11 mouse cellular contexts compared by ENCODE assay signal in genomic region chr6:30477210-30477714, GRCm38 (mm10). TPM values are rescaled to one million over a fixed set of nuclear protein-coding genes. Genes with fewer than 3 reads are reported as not detected.
DNase-seq lines count a peak whose midpoint lies in the region; ATAC-seq lines count a peak whose summit lies in the region.
"Had no signal": no experiment of that assay in that cellular context is flagged by ENCODE, and none has a peak within 500 bp of the region (broad histone marks: within the 10 kb centered on the region; RNA-seq: fewer than 3 reads in every experiment).

No protein-coding gene starts in this region.

- H3K27ac ChIP-seq in forebrain, embryonic 13.5 days: peak overlapping the region; percentile 22; the same call in 1 of the 2 replicates
- no peak overlapping the region for H3K27ac ChIP-seq in forebrain, embryonic 11.5 days (ENCODE audit: low read depth, low read length)
- peak overlapping the region; percentile 95 for H3K27ac ChIP-seq in lung, embryonic 16.5 days (ENCODE audit: low read length)
- peak overlapping the region; percentile 59 for H3K27ac ChIP-seq in intestine, embryonic 14.5 days (ENCODE audit: low read depth)
- peak overlapping the region; percentile 74 for H3K27ac ChIP-seq in stomach, embryonic 16.5 days (ENCODE audit: low read length)

- ATAC-seq in forebrain, embryonic 13.5 days: no peak
- ATAC-seq in forebrain, embryonic 11.5 days (replicated peaks; ENCODE audit: low FRiP score): no peak
- peak; percentile 85 for ATAC-seq in lung, embryonic 16.5 days (ENCODE audit: low read depth)
- ATAC-seq in intestine, embryonic 14.5 days (replicated peaks; ENCODE audit: low FRiP score, low TSS enrichment, low read depth): peak; percentile 64
- ATAC-seq in stomach, embryonic 16.5 days (ENCODE audit: insufficient read depth, low FRiP score): peak; percentile 79
- ATAC-seq: Patski had no signal

- WGBS in forebrain, embryonic 13.5 days: 85% methylated on average over 8 of the region's 8 CpGs
- WGBS in forebrain, embryonic 11.5 days: 87% methylated on average over 8 of the region's 8 CpGs
- 36% methylated on average over 8 of the region's 8 CpGs for WGBS in lung, embryonic 16.5 days
- 40% methylated on average over 8 of the region's 8 CpGs for WGBS in intestine, embryonic 14.5 days
- WGBS in stomach, embryonic 16.5 days: 31% methylated on average over 8 of the region's 8 CpGs

- no peak overlapping the region for H3K4me2 ChIP-seq in forebrain, embryonic 13.5 days
- no peak overlapping the region for H3K4me2 ChIP-seq in forebrain, embryonic 11.5 days (ENCODE audit: low read depth, low read length, severe bottlenecking)
- no peak overlapping the region for H3K4me2 ChIP-seq in lung, embryonic 16.5 days (ENCODE audit: low read depth, low read length)
- no peak overlapping the region for H3K4me2 ChIP-seq in intestine, embryonic 14.5 days (ENCODE audit: low read length)
- H3K4me2 ChIP-seq in stomach, embryonic 16.5 days (ENCODE audit: low read depth, low read length): no peak overlapping the region; the same call in 1 of the 2 replicates

- no peaks in the 10 kb centered on the region for H3K9me3 ChIP-seq in forebrain, embryonic 13.5 days (replicated peaks)
- no peaks in the 10 kb centered on the region for H3K9me3 ChIP-seq in forebrain, embryonic 11.5 days (ENCODE audit: control insufficient read depth, low read length)
- H3K9me3 ChIP-seq in lung, embryonic 16.5 days (ENCODE audit: control insufficient read depth, low read length): no peaks in the 10 kb centered on the region
- H3K9me3 ChIP-seq in intestine, embryonic 14.5 days (ENCODE audit: control insufficient read depth, low read length): no peaks in the 10 kb centered on the region
- no peaks in the 10 kb centered on the region for H3K9me3 ChIP-seq in stomach, embryonic 16.5 days (replicated peaks; ENCODE audit: control insufficient read depth, low read length)

- peaks cover 44% of the 10 kb centered on the region for H3K36me3 ChIP-seq in forebrain, embryonic 13.5 days (ENCODE audit: poor library complexity, severe bottlenecking)
- H3K36me3 ChIP-seq in forebrain, embryonic 11.5 days (ENCODE audit: control insufficient read depth, insufficient read depth, low read length): peaks cover 5% of the 10 kb centered on the region; the same call in 1 of the 2 replicates
- H3K36me3 ChIP-seq in lung, embryonic 16.5 days (ENCODE audit: control insufficient read depth, insufficient read depth, low read length): peaks cover 6% of the 10 kb centered on the region; the same call in 1 of the 2 replicates
- H3K36me3 ChIP-seq in intestine, embryonic 14.5 days (ENCODE audit: control insufficient read depth, insufficient read depth, low read length): peaks cover 36% of the 10 kb centered on the region
- H3K36me3 ChIP-seq in stomach, embryonic 16.5 days (ENCODE audit: control insufficient read depth, insufficient read depth, low read length): no peaks in the 10 kb centered on the region; the same call in 1 of the 2 replicates

- no peak overlapping the region for H3K9ac ChIP-seq in forebrain, embryonic 13.5 days
- H3K9ac ChIP-seq in forebrain, embryonic 11.5 days (ENCODE audit: low read length): no peak overlapping the region
- no peak overlapping the region for H3K9ac ChIP-seq in lung, embryonic 16.5 days (ENCODE audit: low read length)
- no peak overlapping the region for H3K9ac ChIP-seq in intestine, embryonic 14.5 days (ENCODE audit: low read length)
- 0 out of 2 replicates have a peak overlapping the region, but pooled peaks have one; percentile 26 for H3K9ac ChIP-seq in stomach, embryonic 16.5 days (ENCODE audit: low read length)

- no peak for DNase-seq in forebrain, embryonic 11.5 days (ENCODE audit: low spot score)
- DNase-seq in lung, postnatal 36 days: no peak
- DNase-seq in intestine, embryonic 14.5 days (ENCODE audit: low spot score): no peak
- no peak for DNase-seq in frontal cortex, adult 2 months (ENCODE audit: extremely low spot score in 1 of 2, low spot score in 1 of 2)
- no peak for DNase-seq in adrenal gland, postnatal 4 days (ENCODE audit: low spot score in 2 of 2)
- DNase-seq: heart, adult 18-20 months; kidney, adult 2 months had no signal

- H3K4me3 ChIP-seq in forebrain, embryonic 13.5 days: no peak overlapping the region
- H3K4me3 ChIP-seq in forebrain, embryonic 11.5 days (ENCODE audit: low read depth, low read length): no peak overlapping the region
- H3K4me3 ChIP-seq in lung, embryonic 16.5 days (ENCODE audit: low read length): no peak overlapping the region
- no peak overlapping the region for H3K4me3 ChIP-seq in intestine, embryonic 14.5 days (ENCODE audit: low read depth, low read length)
- H3K4me3 ChIP-seq in stomach, embryonic 16.5 days (replicated peaks; ENCODE audit: low read length): no peak overlapping the region

- H3K4me1 ChIP-seq in forebrain, embryonic 13.5 days: no peaks in the 10 kb centered on the region
- H3K4me1 ChIP-seq in forebrain, embryonic 11.5 days (replicated peaks; ENCODE audit: control insufficient read depth, insufficient read depth, low read length): no peaks in the 10 kb centered on the region
- H3K4me1 ChIP-seq in lung, embryonic 16.5 days (replicated peaks; ENCODE audit: control insufficient read depth, insufficient read depth, low read length): peaks cover 13% of the 10 kb centered on the region
- H3K4me1 ChIP-seq in intestine, embryonic 14.5 days (replicated peaks; ENCODE audit: control insufficient read depth, insufficient read depth, low read length): peaks cover 16% of the 10 kb centered on the region
- H3K4me1 ChIP-seq in stomach, embryonic 16.5 days (ENCODE audit: control insufficient read depth, insufficient read depth, low read length): peaks cover 18% of the 10 kb centered on the region

- no peaks in the 10 kb centered on the region for H3K27me3 ChIP-seq in forebrain, embryonic 13.5 days
- H3K27me3 ChIP-seq in forebrain, embryonic 11.5 days (ENCODE audit: control insufficient read depth, insufficient read depth, low read length): no peaks in the 10 kb centered on the region
- H3K27me3 ChIP-seq in lung, embryonic 16.5 days (ENCODE audit: control insufficient read depth, insufficient read depth, low read depth, low read length): no peaks in the 10 kb centered on the region
- no peaks in the 10 kb centered on the region for H3K27me3 ChIP-seq in intestine, embryonic 14.5 days (replicated peaks; ENCODE audit: control insufficient read depth, insufficient read depth, low read length)
- no peaks in the 10 kb centered on the region for H3K27me3 ChIP-seq in stomach, embryonic 16.5 days (ENCODE audit: control insufficient read depth, insufficient read depth, low read length)
- H3K27me3 ChIP-seq: Patski had no signal

RNA-seq across cellular contexts. Expression of gene Tmem209, which starts 32.3 kb away (rescaled TPM):
- polyA plus RNA-seq in forebrain, embryonic 13.5 days (2015; fragmentation: Nextera tagmentation; extraction: Ambion mirVana): 37.6 and 41.4 TPM in 2 replicates
- 54.2 and 60.2 TPM in 2 replicates for polyA plus RNA-seq in forebrain, embryonic 11.5 days (2014; fragmentation: Nextera tagmentation; extraction: Ambion mirVana)
- polyA plus RNA-seq in lung, embryonic 16.5 days (2015; fragmentation: Nextera tagmentation; extraction: Ambion mirVana): 33.9 and 38.5 TPM in 2 replicates
- 40.9 and 43.6 TPM in 2 replicates for polyA plus RNA-seq in intestine, embryonic 14.5 days (2014; fragmentation: Nextera tagmentation; extraction: Ambion mirVana)
- polyA plus RNA-seq in stomach, embryonic 16.5 days (2015; fragmentation: Nextera tagmentation; extraction: Ambion mirVana): 29.9 and 31.6 TPM in 2 replicates
- polyA plus RNA-seq in frontal cortex, adult 2 months (2012; rRNA removed): 25.1 and 28.2 TPM in 2 replicates
- total RNA-seq in adrenal gland, postnatal 4 days (2021): 10 to 100 TPM; 36.1 to 36.9 TPM

RNA-seq across cellular contexts. Expression of gene Ssmem1, which starts 32.4 kb away (rescaled TPM):
- 0.26 TPM in 1 of 2 replicates, not detected in the other for polyA plus RNA-seq in forebrain, embryonic 13.5 days (2015; fragmentation: Nextera tagmentation; extraction: Ambion mirVana)
- not detected in 2 replicates for polyA plus RNA-seq in forebrain, embryonic 11.5 days (2014; fragmentation: Nextera tagmentation; extraction: Ambion mirVana)
- 0.19 TPM in 1 of 2 replicates, not detected in the other for polyA plus RNA-seq in lung, embryonic 16.5 days (2015; fragmentation: Nextera tagmentation; extraction: Ambion mirVana)
- polyA plus RNA-seq in intestine, embryonic 14.5 days (2014; fragmentation: Nextera tagmentation; extraction: Ambion mirVana): not detected in 2 replicates
- polyA plus RNA-seq in stomach, embryonic 16.5 days (2015; fragmentation: Nextera tagmentation; extraction: Ambion mirVana): not detected in 2 replicates
- polyA plus RNA-seq in frontal cortex, adult 2 months (2012; rRNA removed): 0.08 TPM in 1 of 2 replicates, not detected in the other
- total RNA-seq in adrenal gland, postnatal 4 days (2021): under 1 TPM; 0.45 to 0.59 TPM

Comparison
In these comparisons a context has a peak if more than half of its experiments do, and no peak if none do; other contexts are left out.
1. ATAC-seq: peak in lung, embryonic 16.5 days (single experiment), intestine, embryonic 14.5 days (single experiment) and stomach, embryonic 16.5 days (single experiment); none in forebrain, embryonic 13.5 days (single experiment) and forebrain, embryonic 11.5 days (single experiment).